Mouse (Mus musculus) lung, postnatal 0 days (tissue): Measurements from ENCODE around the gene Sulf2.

Experiments
- CTCF ChIP-seq: IDR thresholded peaks from 2 replicates; pipeline ENCODE4 v1.5.1; 2016; ENCODE audit warnings: antibody characterized with exemption, mild to moderate bottlenecking
- EP300 ChIP-seq: IDR thresholded peaks from 2 replicates; pipeline ENCODE4 v1.6.1; 2016; ENCODE audit warnings: antibody characterized with exemption, mild to moderate bottlenecking, control low read depth

DNA sequence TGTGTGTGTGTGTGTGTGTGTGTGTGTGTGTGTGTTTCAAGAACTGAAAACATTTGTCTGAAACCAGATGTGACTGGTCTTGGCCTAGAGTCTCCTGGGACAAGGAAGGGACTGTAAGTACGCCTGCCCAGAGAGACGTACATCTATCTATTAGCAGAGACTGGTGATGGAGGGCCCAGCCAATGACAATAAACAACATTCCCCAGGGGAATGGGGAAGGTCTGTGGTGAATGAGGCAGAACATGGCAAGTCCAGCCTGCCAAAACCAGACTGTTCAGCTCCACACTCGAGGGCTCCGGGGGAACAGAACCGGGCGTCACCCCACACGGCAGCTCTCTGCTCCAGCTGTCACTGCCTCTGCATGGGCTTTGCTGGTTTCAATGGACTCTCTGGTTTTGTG is 52.6 kb downstream of the Sulf2 start:
- TF ChIP-seq CTCF (no peak), EP300 (no peak)
